Mouse (Mus musculus): ENCODE results near the gene Tssk2. TPM values are rescaled to one million over a fixed set of nuclear protein-coding genes. Genes with fewer than 3 reads are reported as not detected.

The Tssk2 gene
- total RNA-seq (2022): not detected

DNA sequence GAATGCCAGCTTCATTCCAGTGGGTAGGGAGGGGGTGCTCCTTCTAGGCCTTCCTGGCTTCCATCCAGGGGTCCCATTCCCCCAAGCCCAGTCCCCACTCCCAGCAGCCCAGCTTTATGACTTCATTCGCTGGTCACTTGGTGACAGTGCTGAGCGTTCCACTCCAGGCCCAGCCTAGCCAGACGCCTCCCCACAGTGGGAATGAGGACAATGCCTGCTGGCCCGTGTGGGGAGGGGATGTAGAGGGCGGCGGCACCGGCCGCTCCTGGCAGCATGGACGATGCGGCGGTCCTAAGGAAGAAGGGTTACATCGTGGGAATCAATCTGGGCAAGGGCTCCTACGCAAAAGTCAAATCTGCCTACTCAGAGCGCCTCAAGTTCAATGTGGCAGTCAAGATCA is at the start of gene Tssk2, which contains the start of gene Dgcr2:
Tssk2 (plus strand) TSS at position 176 of the 400 bp plus-strand sequence.
Dgcr2 (minus strand) TSS at position 101 of the 400 bp plus-strand sequence.
- DNase-seq (ENCODE audit: low spot score in 2 of 2): no peak

DNA sequence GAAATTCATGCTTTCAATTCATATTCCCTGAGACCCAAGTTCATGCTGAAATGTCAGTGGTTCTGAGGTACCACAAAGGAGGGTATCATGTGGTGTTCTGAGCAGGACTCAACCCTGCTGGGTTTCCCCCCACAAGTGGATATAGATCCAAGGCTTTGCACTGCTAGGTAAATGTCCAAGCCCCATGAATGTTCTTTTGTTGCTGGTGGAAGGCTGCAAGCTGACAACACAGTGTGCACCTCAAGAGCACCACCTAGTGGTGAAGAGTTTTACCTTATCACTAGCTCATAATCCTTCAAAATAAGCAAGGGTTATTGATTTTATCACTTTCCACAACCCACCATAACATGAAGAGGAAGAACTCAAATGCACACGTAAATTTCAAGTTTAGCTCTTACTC is 49.5 kb upstream of the Tssk2 start:
- DNase-seq (ENCODE audit: low spot score in 2 of 2): no peak

DNA sequence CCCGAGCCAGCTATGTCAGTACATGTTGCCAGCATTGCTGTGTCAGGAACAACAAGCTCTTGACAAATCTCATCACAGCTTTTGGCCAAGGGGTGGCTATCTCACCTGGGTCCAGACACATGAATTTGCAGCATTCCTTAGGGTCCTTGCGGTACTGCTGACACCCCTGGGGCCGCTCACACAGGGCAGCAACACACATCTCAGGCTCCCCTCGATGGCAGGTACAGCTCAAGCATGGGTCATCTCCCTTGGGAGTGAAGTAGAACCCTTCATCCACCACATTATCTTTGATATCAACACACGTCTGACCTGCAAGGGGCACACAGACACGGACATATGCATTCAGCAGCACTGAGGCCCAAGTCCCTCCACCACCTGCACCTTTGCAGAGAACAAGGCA is 49.0 kb upstream of the Tssk2 start:
- no peak for DNase-seq (ENCODE audit: low spot score in 2 of 2)

DNA sequence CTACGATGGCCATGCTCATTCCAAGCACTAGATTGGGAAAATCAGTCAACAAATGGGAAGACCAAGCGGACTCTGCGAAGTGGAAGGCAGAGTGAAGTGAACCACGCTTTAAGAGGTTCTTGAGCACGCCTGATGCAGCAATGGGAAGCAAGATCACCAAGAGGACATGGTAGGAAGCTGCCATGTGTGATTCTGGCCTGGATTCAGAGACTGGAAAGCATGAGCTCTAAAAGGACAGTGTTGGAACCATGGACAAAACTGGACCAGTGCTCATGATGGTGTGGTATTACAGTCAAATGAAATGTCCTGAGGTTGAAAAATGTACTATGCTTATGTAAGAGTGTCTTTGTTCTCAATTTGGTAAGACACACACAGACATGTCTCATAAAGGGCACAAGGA is 47.1 kb upstream of the Tssk2 start:
- no peak for DNase-seq (ENCODE audit: low spot score in 2 of 2)

DNA sequence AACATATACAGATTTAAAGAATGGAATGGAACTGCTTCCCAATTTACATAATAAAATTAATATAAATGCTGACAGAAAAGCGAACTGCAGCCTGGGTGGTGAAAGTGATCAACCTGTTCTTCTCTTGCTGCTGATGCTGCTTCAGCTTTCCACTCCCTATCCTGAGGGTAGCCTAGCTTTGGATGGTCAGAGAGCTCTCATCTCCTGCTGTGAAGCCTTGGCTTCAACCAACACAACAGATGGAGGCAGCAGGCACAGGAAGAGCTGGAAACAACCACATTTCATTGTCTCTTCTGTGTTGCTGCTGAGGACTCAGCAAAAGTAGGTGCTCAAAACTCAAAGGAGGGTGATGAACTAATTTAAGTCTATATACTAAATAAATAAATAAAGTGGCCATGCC is 46.6 kb upstream of the Tssk2 start:
- DNase-seq (ENCODE audit: low spot score in 2 of 2): no peak

DNA sequence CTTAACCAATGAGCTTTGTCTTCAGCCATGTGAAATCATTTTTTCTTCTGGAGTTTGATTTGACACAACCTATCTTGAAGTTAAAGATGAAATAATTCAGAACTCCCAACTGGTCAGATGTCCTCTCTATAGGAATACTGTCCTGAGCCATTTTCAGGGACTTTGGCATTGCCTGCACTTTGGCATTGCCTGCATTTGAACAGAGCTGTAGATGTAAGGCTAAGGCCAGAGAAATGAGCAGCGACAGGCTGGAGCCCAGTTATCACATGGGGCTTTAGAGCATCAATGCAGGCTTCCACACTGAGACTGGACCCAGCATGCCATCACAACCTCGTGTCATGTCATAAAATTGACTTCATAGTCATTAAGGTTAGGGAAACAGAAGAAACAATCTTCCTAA is 45.2 kb upstream of the Tssk2 start:
- no peak for DNase-seq (ENCODE audit: low spot score in 2 of 2)

DNA sequence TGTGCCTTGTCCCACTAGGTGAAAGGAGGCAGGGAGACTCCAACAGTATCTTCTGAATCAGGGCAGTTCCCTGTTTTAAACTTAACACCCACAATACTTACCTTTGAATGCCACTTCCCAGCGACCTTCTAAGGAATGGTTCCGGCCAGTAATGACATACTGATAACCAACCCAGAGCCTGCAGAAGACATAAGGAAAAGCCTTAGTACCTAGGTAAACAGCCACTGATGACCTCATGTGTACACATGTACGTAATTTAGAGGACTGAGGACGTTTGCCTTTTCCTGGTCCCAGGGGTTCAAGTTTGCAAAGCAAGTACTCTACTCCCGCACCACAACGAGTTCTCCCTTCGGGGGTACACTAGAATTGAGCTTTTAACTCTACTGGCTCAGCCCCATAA is 41.3 kb upstream of the Tssk2 start:
- DNase-seq (ENCODE audit: low spot score in 2 of 2): no peak

DNA sequence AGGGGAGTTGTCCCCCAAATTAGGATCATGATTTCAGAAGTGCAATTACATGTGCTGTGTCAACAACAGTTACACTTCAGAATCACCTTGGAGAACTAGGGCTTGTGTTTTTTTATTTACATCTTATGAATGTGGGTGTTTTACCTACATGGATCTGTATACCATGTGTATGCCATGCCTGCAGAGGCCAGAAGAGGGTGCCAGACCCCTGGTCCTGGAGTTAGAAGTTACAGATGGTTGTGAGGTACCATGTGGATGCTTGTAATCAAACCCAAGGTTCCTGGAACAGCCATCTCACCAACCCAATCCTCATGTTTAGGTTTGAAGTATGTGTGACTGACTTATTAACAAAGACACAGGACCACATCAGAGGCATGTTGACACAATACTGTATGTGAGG is 39.8 kb upstream of the Tssk2 start:
- DNase-seq (ENCODE audit: low spot score in 2 of 2): no peak

DNA sequence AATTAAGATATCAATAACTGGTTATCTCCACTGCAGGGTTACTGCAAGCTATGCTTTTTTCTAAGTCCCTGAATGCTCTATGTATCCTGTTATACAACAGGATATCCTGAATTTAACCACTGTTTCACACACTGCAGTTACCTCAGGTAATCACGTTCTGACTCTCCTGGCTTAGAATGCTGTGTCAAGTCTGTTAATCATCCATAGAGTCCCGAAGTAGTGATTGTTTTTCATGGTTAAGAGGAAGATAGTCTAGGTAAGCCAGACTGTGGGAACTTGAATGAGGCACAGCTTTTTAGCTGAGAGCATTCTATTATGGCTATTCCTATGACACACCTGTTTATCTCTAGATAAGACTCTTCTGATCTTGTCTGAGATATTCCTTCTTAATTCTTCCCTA is 33.1 kb upstream of the Tssk2 start:
- DNase-seq (ENCODE audit: low spot score in 2 of 2): no peak

DNA sequence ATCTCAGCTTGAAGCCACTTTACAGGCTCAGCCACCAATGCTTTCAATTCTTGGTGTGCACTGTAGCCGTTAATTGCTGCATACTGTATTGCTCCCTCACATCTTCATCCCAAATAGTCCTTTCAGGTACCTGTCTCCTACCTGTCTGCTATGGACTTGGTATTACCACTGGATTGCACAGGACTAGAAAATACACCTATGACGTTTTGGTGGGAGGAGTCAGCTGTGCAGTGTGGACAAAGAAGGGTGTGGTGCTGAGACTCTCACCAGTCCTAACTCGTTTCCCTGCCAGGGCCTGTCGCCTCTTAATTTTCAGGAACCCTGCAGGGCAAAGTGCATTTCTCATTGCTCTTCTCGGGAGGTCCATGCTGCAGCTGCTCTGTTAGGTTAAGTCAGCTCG is 32.7 kb upstream of the Tssk2 start:
- DNase-seq (ENCODE audit: low spot score in 2 of 2): no peak

DNA sequence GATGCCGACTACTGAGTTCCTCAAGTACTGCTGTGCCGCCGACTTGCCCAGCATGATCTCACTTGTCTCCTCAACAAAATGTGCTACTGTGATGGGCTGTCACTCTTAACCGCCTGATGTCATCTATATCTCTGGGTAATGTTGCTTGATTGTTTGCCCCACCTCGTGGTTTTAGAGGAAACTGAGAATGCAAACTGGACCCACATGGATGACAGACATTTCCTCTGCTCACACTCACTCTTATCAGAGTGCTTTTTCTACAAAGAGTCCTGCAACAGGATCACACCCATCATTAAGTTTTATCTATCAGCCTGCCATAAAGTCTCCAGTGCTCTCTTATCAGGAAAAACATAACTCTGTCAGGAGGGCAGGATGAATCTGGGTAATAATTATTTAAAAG is 27.2 kb upstream of the Tssk2 start:
- no peak for DNase-seq (ENCODE audit: low spot score in 2 of 2)

DNA sequence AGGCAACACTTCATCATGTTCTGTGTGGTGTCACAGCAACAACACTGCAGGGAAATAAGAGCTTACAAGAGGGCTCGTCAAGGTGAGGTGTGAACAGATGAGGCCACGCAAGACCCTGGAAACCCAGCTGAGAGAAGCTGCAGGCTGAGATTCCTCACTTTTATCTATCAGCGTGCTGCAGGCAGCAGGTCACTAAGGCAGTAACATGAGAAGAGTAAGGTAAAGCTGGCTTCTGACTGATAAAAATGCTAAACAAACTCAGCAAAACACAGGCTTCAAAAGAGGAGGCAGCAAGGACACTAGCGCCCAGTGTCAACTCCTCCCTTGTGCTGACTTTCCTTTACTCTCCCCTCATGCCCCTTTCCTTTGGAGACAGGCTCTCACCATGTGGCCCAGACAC is 25.4 kb upstream of the Tssk2 start:
- no peak for DNase-seq (ENCODE audit: low spot score in 2 of 2)

DNA sequence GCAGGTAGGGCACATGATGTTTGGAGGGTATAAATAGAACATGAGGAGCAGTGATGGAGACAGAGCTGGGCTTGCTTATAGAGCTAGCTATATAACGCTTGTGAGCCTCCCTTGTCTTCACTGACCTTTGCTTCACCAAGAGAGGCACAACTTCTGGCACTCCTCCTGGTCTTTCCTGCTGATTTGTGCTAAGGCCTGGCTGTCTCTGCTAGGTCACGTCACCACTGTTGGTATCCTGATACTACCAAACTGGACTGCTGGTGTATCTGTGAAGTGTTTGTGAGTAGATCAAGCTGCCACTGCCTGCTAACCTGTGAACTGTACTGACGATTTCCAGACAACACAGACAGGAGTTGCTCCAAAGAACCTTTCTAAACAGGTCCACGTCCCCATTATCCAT is 23.3 kb upstream of the Tssk2 start:
- no peak for DNase-seq (ENCODE audit: low spot score in 2 of 2)

DNA sequence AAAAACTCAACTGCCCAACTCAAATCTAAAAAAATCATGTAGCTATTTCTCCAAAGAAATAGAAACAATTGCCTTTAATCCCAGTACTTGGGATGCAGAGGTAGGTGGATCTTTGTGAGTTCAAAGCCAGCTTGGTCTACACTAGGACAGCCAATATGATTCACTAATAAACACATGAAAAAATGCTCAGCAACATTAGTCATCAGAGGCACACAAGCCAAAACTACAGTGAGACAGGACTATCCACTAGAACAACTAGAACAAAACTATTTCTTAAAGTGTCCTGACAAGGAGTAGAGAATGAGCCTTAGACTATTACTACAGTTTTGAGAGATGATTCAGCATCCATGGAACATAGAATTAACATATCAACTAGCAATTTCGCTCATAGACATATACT is 22.3 kb upstream of the Tssk2 start:
- no peak for DNase-seq (ENCODE audit: low spot score in 2 of 2)

DNA sequence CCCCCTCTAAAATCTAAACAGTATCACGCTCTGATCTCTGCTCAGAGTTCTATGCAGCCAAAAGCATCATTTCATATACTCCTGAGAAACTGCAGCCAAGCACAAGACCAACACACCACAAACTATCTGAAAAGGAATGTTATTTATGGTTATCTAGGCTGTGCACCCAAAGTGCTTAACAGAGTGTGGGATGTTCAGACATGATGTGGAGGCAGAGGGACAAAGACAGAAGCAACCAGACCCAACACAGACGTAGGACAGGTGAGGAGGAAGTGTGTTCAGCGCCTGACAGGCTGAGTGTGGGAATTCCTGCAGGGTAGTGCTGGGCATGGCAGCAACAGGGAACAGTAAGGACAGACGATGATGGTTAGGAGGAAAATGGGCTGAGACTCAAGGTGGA is 18.9 kb upstream of the Tssk2 start:
- DNase-seq (ENCODE audit: low spot score in 2 of 2): no peak

DNA sequence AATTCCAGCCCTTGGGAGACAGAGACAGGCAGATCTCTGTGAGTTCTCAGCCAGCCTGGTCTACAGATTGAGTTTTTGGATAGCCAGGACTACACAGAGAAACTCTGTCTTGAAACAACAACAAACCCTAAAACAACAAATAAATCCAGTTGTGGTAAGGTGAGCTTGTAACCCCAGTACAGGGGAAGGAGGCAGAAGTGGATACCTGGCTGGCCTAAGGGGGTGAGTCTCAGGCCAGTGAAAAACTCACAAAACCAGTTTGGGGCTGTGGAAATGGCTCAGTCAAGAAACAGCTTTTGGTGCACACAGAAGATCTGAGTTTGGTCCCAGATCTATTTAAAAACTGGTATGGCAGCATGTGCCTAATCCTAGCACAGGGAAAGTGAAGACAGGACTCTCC is 16.2 kb upstream of the Tssk2 start:
- DNase-seq (ENCODE audit: low spot score in 2 of 2): no peak

DNA sequence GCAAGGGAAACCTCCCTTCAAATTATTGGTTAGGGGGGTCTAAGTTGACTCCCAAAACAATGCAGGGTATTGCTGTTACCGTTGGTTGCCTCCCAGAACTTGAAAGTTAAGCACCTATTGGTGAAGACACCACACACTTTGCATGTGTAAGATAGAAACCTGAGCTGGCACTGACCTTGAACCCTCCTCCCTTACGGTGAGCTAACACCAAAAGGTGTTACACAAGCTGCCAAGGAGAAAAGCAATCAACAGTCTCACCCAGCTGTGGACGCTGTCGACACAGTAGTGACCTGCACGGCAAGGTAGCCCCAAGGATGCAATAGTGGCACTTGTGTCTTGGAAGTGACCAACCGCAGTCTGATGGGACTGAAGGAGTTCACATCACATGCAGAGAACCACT is 14.3 kb upstream of the Tssk2 start:
- DNase-seq (ENCODE audit: low spot score in 2 of 2): no peak

DNA sequence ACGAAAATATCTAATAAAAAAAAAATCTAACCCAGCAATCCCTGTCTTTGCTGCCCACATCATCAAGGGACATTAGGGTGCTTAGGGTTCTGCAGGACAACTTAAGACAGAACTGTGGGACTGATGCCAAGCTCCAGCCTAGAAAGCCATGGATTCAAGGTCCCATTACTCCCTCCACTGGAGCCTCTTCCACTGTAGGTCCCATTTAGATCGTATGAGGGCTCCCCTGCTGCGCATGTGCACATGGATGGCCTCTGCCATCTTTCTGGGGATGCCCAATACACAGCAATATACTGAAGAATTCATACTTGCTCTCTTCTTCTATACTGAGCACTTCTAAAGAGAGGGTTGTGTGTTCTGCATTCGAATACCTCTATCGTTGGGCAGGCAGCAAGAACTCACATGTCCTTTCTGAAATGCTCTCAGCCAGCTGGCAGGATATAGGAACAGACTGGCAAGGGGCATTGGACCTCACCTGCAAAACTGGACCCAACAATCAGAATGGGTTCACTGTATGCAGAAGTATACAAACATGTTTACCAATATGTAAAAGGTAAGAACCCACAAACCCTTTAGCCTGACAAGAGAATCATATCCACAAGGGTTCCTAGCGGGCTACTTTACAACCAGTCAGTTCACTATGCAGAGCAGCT is 8.6 kb upstream of the Tssk2 start:
- DNase-seq (ENCODE audit: low spot score in 2 of 2): no peak

DNA sequence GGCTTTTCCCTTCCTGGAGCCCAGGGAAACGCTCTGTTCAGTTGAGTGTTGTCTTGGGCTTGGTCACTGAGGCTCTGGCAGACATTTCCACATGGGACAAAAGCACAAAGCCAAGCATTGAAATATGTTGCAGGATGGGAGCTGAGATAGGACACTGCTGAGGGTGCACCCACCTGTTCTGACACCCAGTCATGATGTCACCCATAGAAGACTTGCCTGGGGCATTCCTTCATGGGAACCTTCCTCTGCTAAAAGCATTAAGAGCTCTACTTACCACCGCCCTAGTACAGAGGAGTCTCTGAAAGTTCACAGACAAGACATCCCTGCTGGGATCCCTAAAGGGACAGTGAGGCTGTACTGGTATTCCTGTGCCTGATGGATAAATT is 8.1 kb upstream of the Tssk2 start:
- no peak for DNase-seq (ENCODE audit: low spot score in 2 of 2)

DNA sequence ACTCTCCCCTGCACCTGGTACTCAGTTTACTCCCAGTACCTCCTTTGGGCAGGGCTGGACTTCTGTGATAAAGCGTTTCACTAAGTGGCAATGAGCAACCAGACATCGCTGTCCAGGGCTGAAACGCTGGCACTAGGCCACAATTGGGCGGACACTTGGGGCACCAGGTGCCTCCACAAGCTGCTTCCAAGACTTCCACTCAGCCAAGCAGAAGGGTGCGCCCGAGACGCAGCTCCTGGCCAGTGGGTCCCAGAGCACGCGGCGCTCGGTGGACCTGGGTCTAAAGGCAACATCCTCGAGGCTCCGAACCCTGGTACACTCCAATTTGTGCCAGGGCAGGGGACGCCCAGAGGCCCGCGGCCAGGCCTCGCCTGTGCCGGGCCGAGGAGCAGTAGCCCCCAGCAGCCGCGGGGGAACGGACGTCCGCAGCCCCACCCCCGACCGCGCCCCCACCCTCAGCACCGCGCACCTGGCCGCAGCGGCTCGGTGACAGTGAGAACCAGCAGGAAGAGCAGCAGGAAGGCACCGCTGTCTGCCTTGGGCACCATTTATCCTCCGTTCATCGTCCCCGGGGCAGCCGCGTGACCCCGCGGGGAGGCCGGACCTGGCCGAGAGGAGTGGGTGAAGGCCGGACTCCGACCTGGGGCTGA is 7.4 kb upstream of the Tssk2 start:
- peak; percentile 61 to 80 for DNase-seq (ENCODE audit: low spot score in 2 of 2)

DNA sequence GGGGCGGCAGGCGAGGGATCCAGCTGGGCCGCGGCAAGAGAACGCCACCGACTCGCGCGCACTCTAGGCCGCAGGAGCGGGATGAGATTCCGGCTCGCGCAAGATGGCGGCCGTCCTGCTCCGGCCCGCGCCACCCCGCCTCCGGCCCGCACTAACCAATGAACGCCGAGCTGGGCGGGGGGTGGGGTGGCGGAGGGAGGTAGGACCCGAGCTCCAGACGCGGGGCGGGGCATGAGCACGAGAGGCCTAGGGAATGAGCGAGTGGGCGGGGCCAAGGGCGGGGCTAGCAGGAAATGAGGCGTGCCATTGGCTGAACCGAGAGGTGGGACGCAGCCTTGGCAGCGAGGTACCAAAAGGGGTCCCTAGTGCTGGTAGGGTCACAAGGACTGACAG is 6.9 kb upstream of the Tssk2 start, which contains the start of gene Gm20518:
Gm20518 (minus strand) TSS at position 105 of the 393 bp plus-strand sequence.
- DNase-seq (ENCODE audit: low spot score in 2 of 2): peak; percentile 99

DNA sequence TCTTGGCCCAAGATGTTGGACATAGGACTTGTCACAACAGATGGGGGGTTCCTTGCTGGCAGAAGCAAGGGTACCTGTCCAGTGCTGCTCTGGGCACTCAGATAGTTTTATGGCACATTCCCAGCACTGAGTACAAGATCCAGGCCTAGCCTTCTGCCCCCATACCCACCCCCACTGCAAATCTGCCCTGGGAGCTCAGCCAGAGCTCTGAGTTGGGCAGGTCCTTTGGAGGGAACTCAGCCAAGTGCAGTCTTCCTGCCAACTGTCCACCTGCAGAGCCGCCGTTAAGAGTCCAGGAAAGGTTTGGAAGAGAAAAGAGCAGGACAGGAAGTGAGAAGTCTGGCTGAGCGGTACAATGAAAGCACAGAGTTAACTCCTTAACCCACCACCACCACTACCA is 5.8 kb upstream of the Tssk2 start:
- DNase-seq (ENCODE audit: low spot score in 2 of 2): no peak

DNA sequence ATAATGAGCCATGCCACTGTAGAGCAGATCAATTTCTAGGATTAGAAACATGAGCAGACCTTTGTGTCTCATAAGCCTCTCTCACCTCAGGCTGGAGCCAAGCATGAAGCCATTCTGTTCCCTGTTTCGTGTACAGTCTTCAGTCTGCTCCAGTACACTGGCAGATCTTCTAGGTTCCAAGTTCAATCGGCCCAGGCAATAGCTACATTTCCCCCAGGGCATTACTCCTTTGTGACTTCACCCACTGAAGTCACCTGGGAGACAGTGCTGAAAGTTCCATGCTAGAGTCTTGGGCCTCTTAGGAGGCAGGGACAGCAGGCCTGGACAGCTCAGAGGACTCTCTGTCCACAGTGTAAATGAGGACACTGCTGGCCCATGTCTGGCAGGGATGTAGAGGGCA is 4.5 kb upstream of the Tssk2 start, which contains the start of gene Tssk1:
Tssk1 (plus strand) TSS at position 301 of the 400 bp plus-strand sequence.
- no peak for DNase-seq (ENCODE audit: low spot score in 2 of 2)

Measured in gastrocnemius, adult 8-10 months (tissue).